Mouse (Mus musculus): ENCODE measurements at regions not wholly inside any gene's neighbourhood (a gene's known extent, or its start where the extent isn't known, plus 50 kb on each side); places are given as distances from the start of the nearest gene placed in this dataset.
"Not testable (repeated sequence)": the region's sequence is repeated elsewhere in the genome, so short reads cannot be mapped to it uniquely, and the experiment has no call there.

- not testable (repeated sequence) for DNase-seq (ENCODE audit: low spot score in 2 of 2)
Measured at GRCm38 (mm10) chr9:5718585-5718984, 373.4 kb downstream of the Casp12 start.

- DNase-seq (ENCODE audit: low spot score in 2 of 2) = no peak
Measured at GRCm38 (mm10) chr9:5728843-5729242, 383.6 kb downstream of the Casp12 start.

GRCm38 (mm10) chr9:5752686-5753301 is 407.6 kb downstream of the Casp12 start:
- DNase-seq (ENCODE audit: low spot score in 2 of 2) = no peak

GRCm38 (mm10) chr9:5753785-5754184 is 408.6 kb downstream of the Casp12 start:
- DNase-seq (ENCODE audit: low spot score in 2 of 2) = no peak

- DNase-seq (ENCODE audit: low spot score in 2 of 2) = no peak
Measured at GRCm38 (mm10) chr9:5761215-5761614, 407.2 kb upstream of the Pdgfd start.

- no peak for DNase-seq (ENCODE audit: low spot score in 2 of 2)
Measured at GRCm38 (mm10) chr9:5769927-5770326, 398.5 kb upstream of the Pdgfd start.

- DNase-seq (ENCODE audit: low spot score in 2 of 2) = no peak
Measured at GRCm38 (mm10) chr9:5771158-5771557, 397.2 kb upstream of the Pdgfd start.

All from right cerebral cortex, postnatal 10 days (tissue).